Mouse (Mus musculus): ENCODE measurements at regions not wholly inside any gene's neighbourhood (a gene's known extent, or its start where the extent isn't known, plus 50 kb on each side); places are given as distances from the start of the nearest gene placed in this dataset.

DNA sequence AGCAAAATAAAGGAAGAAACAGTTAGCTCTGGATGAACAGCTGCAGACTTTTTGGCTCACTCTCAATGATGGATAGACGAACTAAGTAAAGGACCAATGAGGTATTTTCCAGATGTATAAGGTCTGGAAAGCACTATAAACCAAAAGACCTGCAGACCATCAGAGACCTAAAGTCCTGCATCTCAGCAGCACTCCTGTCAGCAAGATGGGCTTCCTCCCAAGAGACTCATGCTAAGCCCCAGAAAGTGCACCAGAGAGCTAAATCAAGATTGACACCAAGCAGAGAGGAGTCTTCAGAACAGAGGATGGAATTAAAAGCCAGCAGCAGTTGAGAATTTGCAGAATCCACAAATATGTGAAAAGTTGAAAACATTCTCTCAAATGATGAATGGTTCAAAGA, 425.2 kb upstream of the Kdm8 start:
- no peak for DNase-seq (ENCODE audit: low spot score in 2 of 2)

GRCm38 (mm10) chr7:125024944-125025343, 419.5 kb upstream of the Kdm8 start:
- no peak for DNase-seq (ENCODE audit: low spot score in 2 of 2)

DNA sequence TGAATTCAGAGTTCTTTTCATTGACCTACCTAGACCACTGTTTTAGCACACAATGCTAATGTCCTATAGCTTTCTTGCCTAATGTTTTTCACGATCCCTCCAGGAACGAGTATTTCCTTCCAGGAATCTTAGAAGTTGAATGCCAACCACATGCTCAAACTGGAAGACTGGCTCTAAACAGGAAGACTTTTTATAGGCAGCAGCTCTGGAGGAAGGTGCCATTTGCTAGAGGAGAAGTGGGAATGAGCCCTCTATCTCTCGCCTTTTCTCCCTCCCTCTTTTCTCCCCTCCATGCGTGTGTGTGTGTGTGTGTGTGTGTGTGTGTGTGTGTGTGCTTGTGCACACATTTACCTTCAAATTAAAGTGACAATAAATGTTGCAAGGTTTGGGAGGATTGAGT, 410.7 kb upstream of the Kdm8 start:
- DNase-seq (ENCODE audit: low spot score in 2 of 2) = no peak

GRCm38 (mm10) chr7:125034196-125034595, 410.3 kb upstream of the Kdm8 start:
- no peak for DNase-seq (ENCODE audit: low spot score in 2 of 2)

DNA sequence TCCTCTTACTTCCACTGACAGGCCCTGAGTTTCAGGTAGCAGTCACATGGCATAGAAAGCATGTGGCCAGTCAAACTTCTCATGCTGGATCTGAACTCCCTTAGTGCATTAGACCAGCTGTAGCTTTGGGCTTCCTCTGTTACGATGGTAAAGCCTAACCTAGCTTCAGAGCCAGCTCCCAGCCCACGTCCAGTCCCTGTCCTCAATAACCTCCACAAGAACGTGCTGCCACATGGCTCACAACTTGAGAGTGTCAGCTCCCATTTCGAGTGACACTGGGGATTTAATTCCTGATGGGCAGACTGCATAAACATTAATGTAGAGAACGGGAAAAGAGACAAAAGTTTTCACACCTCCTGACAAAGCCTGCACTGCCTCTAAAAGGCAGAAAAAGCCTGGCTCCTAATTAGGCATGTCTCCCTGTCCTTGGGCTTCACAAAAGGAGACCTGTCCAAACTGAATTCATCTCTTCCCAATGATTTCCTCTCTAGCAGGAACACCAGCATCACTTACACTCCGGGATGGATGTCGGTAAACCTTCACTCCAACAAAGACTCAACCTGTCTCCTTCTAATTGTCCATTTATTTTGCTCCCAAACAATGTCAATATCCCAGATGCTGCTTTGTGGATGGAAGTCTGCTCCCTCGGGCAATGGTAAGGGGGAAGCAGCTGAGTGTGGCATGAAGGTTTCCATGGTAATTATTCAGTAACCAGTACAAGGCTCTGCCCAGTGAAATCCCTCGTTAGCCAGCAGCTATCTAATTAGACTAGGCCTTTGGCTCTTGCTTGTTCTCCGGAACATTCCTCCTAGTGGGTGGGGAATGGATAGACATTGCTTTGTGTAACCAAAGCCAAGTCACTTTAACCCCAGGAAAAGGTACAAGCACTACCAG, 408.1 kb upstream of the Kdm8 start:
- DNase-seq (ENCODE audit: low spot score in 2 of 2) = no peak

- no peak for DNase-seq (ENCODE audit: low spot score in 2 of 2)
These were observed 405.6 kb upstream of the Kdm8 start for GRCm38 (mm10) chr7:125038840-125039239.

- no peak for DNase-seq (ENCODE audit: low spot score in 2 of 2)
These were observed 388.4 kb upstream of the Kdm8 start for GRCm38 (mm10) chr7:125055951-125056625.

DNA sequence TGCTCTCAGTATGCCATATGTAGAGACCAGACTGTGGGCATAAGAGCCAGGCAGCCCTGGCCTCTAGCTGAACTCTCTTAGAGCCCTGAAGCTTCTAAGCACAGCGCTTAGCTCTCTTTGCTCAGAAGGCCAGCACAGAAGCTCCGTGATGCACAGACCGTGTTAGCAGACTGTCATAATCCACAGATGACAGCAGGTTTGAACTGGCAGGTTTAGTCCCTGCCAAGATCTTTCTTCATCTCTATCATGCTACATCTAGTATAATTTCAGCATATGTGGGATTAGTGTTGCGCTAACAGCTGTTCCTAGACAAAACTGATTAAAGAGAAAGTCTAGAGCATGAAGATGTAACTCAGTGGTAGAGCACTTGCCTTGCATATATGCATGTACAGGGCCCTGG, 342.0 kb upstream of the Kdm8 start:
- DNase-seq (ENCODE audit: low spot score in 2 of 2) = no peak

DNA sequence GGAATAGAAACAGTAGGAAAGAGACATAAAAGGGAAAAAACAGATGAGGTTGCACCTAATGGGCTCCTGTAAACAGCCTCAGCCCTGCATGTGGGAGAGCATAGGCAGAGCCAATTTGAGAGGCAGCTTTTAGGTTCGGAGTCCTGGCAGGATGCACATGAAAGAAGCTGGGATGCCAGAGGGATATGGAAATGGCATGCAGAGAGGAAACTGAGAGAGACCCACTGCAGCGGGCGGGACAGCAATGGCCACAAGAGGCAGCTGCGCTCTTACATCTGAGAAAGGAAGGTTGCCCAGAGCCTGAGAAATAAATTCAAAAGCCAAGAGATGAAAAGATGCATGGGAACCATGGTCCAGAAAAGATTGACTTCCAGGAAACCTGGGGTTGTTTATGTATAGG, 340.5 kb upstream of the Kdm8 start:
- no peak for DNase-seq (ENCODE audit: low spot score in 2 of 2)

DNA sequence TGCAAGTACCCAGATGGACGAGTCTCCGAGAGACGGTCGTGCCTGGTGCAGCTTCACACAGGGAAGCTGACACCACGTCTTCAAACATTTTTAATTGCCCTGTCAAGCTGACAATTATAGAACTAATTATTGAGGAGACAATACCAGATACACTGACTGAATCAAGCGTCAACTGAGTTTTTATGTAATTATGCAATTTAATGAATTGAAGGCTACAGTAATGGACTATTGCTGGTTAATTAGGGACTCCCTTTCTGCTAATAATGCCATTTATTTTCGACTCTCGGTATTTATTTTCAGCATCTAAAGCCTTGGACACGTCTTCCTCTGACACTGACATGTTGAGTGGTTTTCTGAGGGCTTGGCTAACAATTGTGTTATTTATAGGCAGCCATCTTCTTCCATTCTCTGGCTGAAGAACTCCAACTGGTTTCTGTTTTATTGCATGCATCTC, 331.6 kb upstream of the Kdm8 start:
- DNase-seq (ENCODE audit: low spot score in 2 of 2) = no peak

- no peak for DNase-seq (ENCODE audit: low spot score in 2 of 2)
These were observed 329.0 kb upstream of the Kdm8 start for GRCm38 (mm10) chr7:125115322-125115996.

DNA sequence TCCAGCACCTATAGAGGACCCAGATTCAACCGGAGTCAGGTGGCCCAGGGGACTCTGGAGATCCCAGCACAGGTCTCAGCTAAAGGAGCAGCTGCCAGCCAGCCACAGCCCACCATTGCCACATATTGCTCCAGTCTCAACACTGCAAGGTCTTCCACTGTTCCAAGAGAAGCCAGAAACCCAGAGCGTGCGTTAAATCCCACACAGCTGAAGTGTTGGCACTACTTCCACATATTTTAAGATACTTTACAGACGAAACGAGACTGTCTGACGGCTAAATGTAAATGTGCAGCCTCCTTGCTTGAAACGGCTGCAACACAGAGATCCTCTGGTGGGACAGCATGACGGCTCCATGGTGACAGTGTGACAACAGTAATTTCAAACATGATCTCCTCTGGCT, 327.3 kb upstream of the Kdm8 start:
- no peak for DNase-seq (ENCODE audit: low spot score in 2 of 2)

DNA sequence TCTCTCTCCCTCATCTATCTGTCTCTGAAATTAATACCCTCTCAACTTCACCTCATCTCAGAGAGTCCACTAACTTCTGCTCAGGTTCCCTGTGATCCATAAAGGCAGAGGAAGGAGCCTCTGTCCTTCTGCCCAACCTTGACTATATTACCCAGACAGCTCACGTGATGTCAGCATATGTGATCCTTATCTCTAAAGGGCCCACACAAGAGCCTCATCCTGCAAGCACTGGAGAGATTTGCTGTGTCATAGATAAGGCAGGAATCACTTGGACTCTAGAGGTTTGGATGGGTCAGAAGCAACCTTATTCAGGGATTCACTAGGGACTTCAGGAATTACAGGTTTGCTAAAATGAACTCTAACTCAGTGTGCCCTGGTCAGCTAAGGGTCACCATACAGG, 315.3 kb upstream of the Kdm8 start:
- DNase-seq (ENCODE audit: low spot score in 2 of 2) = no peak

DNA sequence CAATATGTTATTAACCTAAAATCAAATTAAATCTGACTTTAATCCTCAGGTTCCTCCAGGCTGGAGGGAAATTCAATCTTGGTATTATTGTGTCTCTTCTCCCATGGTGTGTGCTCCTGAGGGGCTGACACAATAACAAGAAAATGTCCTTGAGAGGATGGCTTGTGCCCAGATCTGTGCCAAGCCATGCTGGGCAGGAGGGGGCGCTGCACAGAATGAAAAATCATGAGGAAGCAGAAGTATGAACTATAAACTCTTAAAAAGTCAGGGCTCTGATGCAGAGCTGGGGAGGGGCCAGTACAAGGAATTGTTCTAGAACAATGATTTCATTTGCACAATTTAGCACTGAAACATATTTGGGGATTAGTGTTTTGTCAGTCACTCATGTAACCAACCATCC, 312.5 kb upstream of the Kdm8 start:
- no peak for DNase-seq (ENCODE audit: low spot score in 2 of 2)

GRCm38 (mm10) chr7:125138607-125139006, 305.9 kb upstream of the Kdm8 start:
- no peak for DNase-seq (ENCODE audit: low spot score in 2 of 2)

DNA sequence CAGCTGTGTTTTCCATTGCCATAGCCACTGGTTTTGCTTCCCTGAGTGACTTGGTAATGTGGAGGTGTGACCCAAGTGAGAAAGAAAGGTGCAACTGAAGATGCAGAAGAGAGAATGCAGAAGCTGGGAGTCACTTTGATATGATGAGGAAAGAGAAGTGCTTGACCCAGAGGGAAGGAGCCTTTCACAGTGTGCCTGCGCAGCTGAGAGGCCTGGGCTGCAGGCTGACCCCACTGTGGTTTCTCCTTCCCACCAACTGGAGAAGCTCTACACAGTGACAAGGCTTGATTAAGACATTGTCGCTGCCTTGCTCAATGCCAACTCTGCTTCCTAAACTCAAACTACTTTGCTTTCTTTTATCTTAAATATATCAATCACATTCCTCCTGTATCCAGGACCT, 305.3 kb upstream of the Kdm8 start:
- DNase-seq (ENCODE audit: low spot score in 2 of 2) = no peak

DNA sequence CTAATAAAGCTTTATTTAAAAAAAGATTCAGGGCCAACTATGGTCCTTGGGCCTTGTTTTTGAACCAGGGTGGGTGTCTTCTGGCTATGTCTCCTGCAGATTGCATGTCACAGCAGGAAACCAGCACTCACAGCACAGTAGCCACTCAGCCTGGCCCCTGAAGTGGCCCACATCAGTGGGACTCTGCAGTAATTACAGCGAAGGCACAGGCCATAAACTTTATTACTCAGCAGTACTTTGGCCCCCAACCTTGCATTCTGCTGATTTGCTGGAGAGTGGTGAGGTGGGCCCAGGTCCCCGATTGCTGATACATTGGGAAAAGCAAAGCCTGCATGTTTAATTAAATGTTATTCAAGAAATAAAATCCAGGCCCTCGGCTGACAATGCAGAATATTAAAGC, 303.6 kb upstream of the Kdm8 start:
- DNase-seq (ENCODE audit: low spot score in 2 of 2) = no peak

GRCm38 (mm10) chr7:125141864-125142263, 302.6 kb upstream of the Kdm8 start:
- no peak for DNase-seq (ENCODE audit: low spot score in 2 of 2)

- DNase-seq (ENCODE audit: low spot score in 2 of 2) = no peak
These were observed 298.5 kb upstream of the Kdm8 start for GRCm38 (mm10) chr7:125146025-125146424.

- DNase-seq (ENCODE audit: low spot score in 2 of 2) = no peak
These were observed 295.3 kb upstream of the Kdm8 start for GRCm38 (mm10) chr7:125149151-125149550.

GRCm38 (mm10) chr7:125149740-125150139, 294.7 kb upstream of the Kdm8 start:
- no peak for DNase-seq (ENCODE audit: low spot score in 2 of 2)

GRCm38 (mm10) chr7:125152281-125152680, 292.2 kb upstream of the Kdm8 start:
- no peak for DNase-seq (ENCODE audit: low spot score in 2 of 2)

GRCm38 (mm10) chr7:125155291-125155690, 289.2 kb upstream of the Kdm8 start:
- no peak for DNase-seq (ENCODE audit: low spot score in 2 of 2)
